Mouse (Mus musculus) embryonic facial prominence, embryonic 14.5 days (tissue): ENCODE data around the gene Snx1. TPM values are rescaled to one million over a fixed set of nuclear protein-coding genes. Genes with fewer than 3 reads are reported as not detected.

ENCODE experiments used
- ATAC-seq: fragments of 200-750 bp; cut with Nextera tagmentation; 2 replicates; pipeline ENCODE4 v1.8.0; 2017; ENCODE audit warnings: low read depth, moderate number of reproducible peaks, moderate TSS enrichment
- DNase-seq: peaks from one replicate; pipeline ENCODE4 v3.0.0-alpha.2; 2015; ENCODE audit warnings: low spot score
- H3K27ac ChIP-seq: fragments of 300-500 bp; sonication (generic); replicated peaks from 2 replicates; pipeline ENCODE4 v1.5.1; 2014; ENCODE audit warnings: low read depth, mild to moderate bottlenecking, low read length, moderate library complexity
- H3K27me3 ChIP-seq: fragments of 300-500 bp; sonication (generic); replicated peaks from 2 replicates; pipeline ENCODE4 v1.6.1; 2014; ENCODE audit warnings: low read length; ENCODE audit not compliant: control insufficient read depth, insufficient read depth
- H3K36me3 ChIP-seq: fragments of 300-500 bp; sonication (generic); 2 replicates; pipeline ENCODE4 v1.6.1; 2014; ENCODE audit warnings: low read length, mixed read lengths; ENCODE audit not compliant: control insufficient read depth, insufficient read depth
- H3K4me1 ChIP-seq: fragments of 300-500 bp; sonication (generic); 2 replicates; pipeline ENCODE4 v1.6.1; 2014; ENCODE audit warnings: antibody characterized with exemption, low read length; ENCODE audit not compliant: control insufficient read depth, insufficient read depth
- H3K4me2 ChIP-seq: fragments of 300-500 bp; sonication (generic); 2 replicates; pipeline ENCODE4 v1.6.1; 2014; ENCODE audit warnings: low read depth, mild to moderate bottlenecking, low read length, moderate library complexity, mixed read lengths
- H3K4me3 ChIP-seq: fragments of 300-500 bp; sonication (generic); 2 replicates; pipeline ENCODE4 v1.5.1; 2014; ENCODE audit warnings: low read depth, mild to moderate bottlenecking, low read length
- H3K9ac ChIP-seq: fragments of 300-500 bp; sonication (generic); 2 replicates; pipeline ENCODE4 v1.6.1; 2014; ENCODE audit warnings: low read depth, mild to moderate bottlenecking, low read length, moderate library complexity, mixed read lengths
- H3K9me3 ChIP-seq: fragments of 300-500 bp; sonication (generic); 2 replicates; pipeline ENCODE4 v1.6.1; 2016; ENCODE audit warnings: low read length; ENCODE audit not compliant: control insufficient read depth
- WGBS: fragments of 180-500 bp; shearing (Covaris S2); extraction: QIAGEN DNeasy Blood & Tissue Kit; methylation state at CpG from one replicate; pipeline ENCODE4 v1.1.7; 2014; 5-methylcytosine and 5-hydroxymethylcytosine counted together
- polyA plus RNA-seq: library from polyadenylated mRNA; unstranded; fragments of >200 nt; fragmentation: Nextera tagmentation; extraction: Ambion mirVana; gene quantifications from 2 replicates; pipeline ENCODE4 v1.2.1, GENCODE M21; 2014

Snx1 gene
- polyA plus RNA-seq, 1 experiment from 2014 or later: 139 TPM

GRCm38 (mm10) chr9:66114341-66114740 is 12.0 kb downstream of the Snx1 start:
- Histone ChIP-seq H3K27ac (no peak overlapping the region), H3K9ac (no peak overlapping the region), H3K4me1 (no peaks in the 10 kb centered on the region), H3K4me3 (no peak overlapping the region), H3K36me3 (peaks cover 16% of the 10 kb centered on the region), H3K9me3 (no peaks in the 10 kb centered on the region), H3K27me3 (no peaks in the 10 kb centered on the region), H3K4me2 (no peak overlapping the region)
- DNase-seq (no peak), ATAC-seq (no peak)
- 89% methylated on average over 3 of the region's 3 CpGs for WGBS

- Histone ChIP-seq H3K4me1 (no peaks in the 10 kb centered on the region), H3K36me3 (peaks cover 47% of the 10 kb centered on the region), H3K27me3 (no peaks in the 10 kb centered on the region), H3K9ac (peak overlapping the region; percentile 5; the same call in 1 of the 2 replicates), H3K4me2 (no peak overlapping the region), H3K4me3 (no peak overlapping the region), H3K9me3 (no peaks in the 10 kb centered on the region), H3K27ac (no peak overlapping the region)
- DNase-seq (peak; percentile 7), ATAC-seq (no peak)
- WGBS: 43% methylated on average over 8 of the region's 8 CpGs
Observed at GRCm38 (mm10) chr9:66110611-66111379, 15.6 kb downstream of the Snx1 start.

- ATAC-seq: no peak
- no peak overlapping the region for H3K9ac ChIP-seq
Observed at GRCm38 (mm10) chr9:66110126-66110525, 16.3 kb downstream of the Snx1 start.

GRCm38 (mm10) chr9:66109574-66109973 is 16.8 kb downstream of the Snx1 start:
- Histone ChIP-seq H3K9me3 (no peaks in the 10 kb centered on the region), H3K4me1 (no peaks in the 10 kb centered on the region), H3K4me2 (no peak overlapping the region), H3K36me3 (peaks cover 51% of the 10 kb centered on the region), H3K27me3 (no peaks in the 10 kb centered on the region), H3K27ac (no peak overlapping the region), H3K4me3 (no peak overlapping the region), H3K9ac (no peak overlapping the region)
- 97% methylated on average over 1 of the region's 1 CpGs for WGBS
- DNase-seq (no peak), ATAC-seq (no peak)

More at GRCm38 (mm10) chr9:66110126-66110525, 16.3 kb downstream of the Snx1 start:
- Histone ChIP-seq H3K4me1 (no peaks in the 10 kb centered on the region), H3K27me3 (no peaks in the 10 kb centered on the region), H3K9me3 (no peaks in the 10 kb centered on the region), H3K27ac (no peak overlapping the region), H3K4me3 (no peak overlapping the region), H3K36me3 (peaks cover 48% of the 10 kb centered on the region), H3K4me2 (no peak overlapping the region)
- 47% methylated on average over 8 of the region's 8 CpGs for WGBS
- DNase-seq: no peak

GRCm38 (mm10) chr9:66105168-66105567 is 21.2 kb downstream of the Snx1 start:
- no peak overlapping the region for H3K27ac ChIP-seq

GRCm38 (mm10) chr9:66104601-66105000 is 21.8 kb downstream of the Snx1 start:
- DNase-seq (no peak), ATAC-seq (no peak)
- WGBS: 94% methylated on average over 4 of the region's 4 CpGs
- Histone ChIP-seq H3K9me3 (no peaks in the 10 kb centered on the region), H3K9ac (no peak overlapping the region), H3K4me2 (no peak overlapping the region), H3K4me3 (no peak overlapping the region), H3K36me3 (peaks cover 86% of the 10 kb centered on the region), H3K4me1 (no peaks in the 10 kb centered on the region), H3K27me3 (no peaks in the 10 kb centered on the region), H3K27ac (no peak overlapping the region)

More at GRCm38 (mm10) chr9:66105168-66105567, 21.2 kb downstream of the Snx1 start:
- Histone ChIP-seq H3K4me2 (no peak overlapping the region), H3K9ac (no peak overlapping the region), H3K9me3 (no peaks in the 10 kb centered on the region), H3K4me1 (no peaks in the 10 kb centered on the region), H3K4me3 (no peak overlapping the region), H3K27me3 (no peaks in the 10 kb centered on the region), H3K36me3 (peaks cover 82% of the 10 kb centered on the region)
- ATAC-seq: no peak
- 87% methylated on average over 8 of the region's 8 CpGs for WGBS
- no peak for DNase-seq

GRCm38 (mm10) chr9:66102668-66103067 is 23.7 kb downstream of the Snx1 start:
- Histone ChIP-seq H3K27me3 (no peaks in the 10 kb centered on the region), H3K9ac (no peak overlapping the region), H3K9me3 (no peaks in the 10 kb centered on the region), H3K36me3 (peaks cover 83% of the 10 kb centered on the region), H3K27ac (no peak overlapping the region), H3K4me1 (no peaks in the 10 kb centered on the region), H3K4me3 (no peak overlapping the region), H3K4me2 (no peak overlapping the region)
- ATAC-seq (no peak), DNase-seq (no peak)
- WGBS: 78% methylated on average over 6 of the region's 6 CpGs

- no peak overlapping the region for H3K9ac ChIP-seq
- H3K9me3 ChIP-seq: no peaks in the 10 kb centered on the region
- WGBS: 47% methylated on average over 8 of the region's 8 CpGs
- peak; percentile 63; the same call in 1 of the 2 replicates for ATAC-seq
- H3K4me2 ChIP-seq: no peak overlapping the region
- DNase-seq: peak; percentile 35
- H3K4me1 ChIP-seq: no peaks in the 10 kb centered on the region
- H3K27ac ChIP-seq: no peak overlapping the region
- no peaks in the 10 kb centered on the region for H3K27me3 ChIP-seq
- H3K4me3 ChIP-seq: no peak overlapping the region
- H3K36me3 ChIP-seq: peaks cover 83% of the 10 kb centered on the region
Observed at GRCm38 (mm10) chr9:66101577-66101976, 24.8 kb downstream of the Snx1 start.

GRCm38 (mm10) chr9:66092664-66093063 is 33.7 kb downstream of the Snx1 start:
- no peak overlapping the region for H3K9ac ChIP-seq

More at GRCm38 (mm10) chr9:66092664-66093063, 33.7 kb downstream of the Snx1 start:
- Histone ChIP-seq H3K36me3 (peaks cover 97% of the 10 kb centered on the region), H3K4me2 (no peak overlapping the region), H3K9me3 (no peaks in the 10 kb centered on the region), H3K4me1 (no peaks in the 10 kb centered on the region), H3K27me3 (no peaks in the 10 kb centered on the region), H3K27ac (no peak overlapping the region), H3K4me3 (no peak overlapping the region)
- DNase-seq (no peak), ATAC-seq (no peak)
- 43% methylated on average over 2 of the region's 2 CpGs for WGBS
